Mouse (Mus musculus) lung, adult 2 months (tissue): ENCODE results near the gene Gm9887.

ENCODE experiments used
- CTCF ChIP-seq: fragments of 200-500 bp; IDR thresholded peaks from 2 replicates; pipeline ENCODE4 v1.5.1; 2011; ENCODE audit warnings: mild to moderate bottlenecking, low read length, control low read depth; ENCODE audit not compliant: insufficient read depth
- POLR2A ChIP-seq: fragments of 200-500 bp; IDR thresholded peaks from 2 replicates; pipeline ENCODE4 v1.6.1; 2011; ENCODE audit warnings: low read depth, mild to moderate bottlenecking, control low read depth, low read length, borderline replicate concordance; ENCODE audit errors: extremely low read depth

DNA sequence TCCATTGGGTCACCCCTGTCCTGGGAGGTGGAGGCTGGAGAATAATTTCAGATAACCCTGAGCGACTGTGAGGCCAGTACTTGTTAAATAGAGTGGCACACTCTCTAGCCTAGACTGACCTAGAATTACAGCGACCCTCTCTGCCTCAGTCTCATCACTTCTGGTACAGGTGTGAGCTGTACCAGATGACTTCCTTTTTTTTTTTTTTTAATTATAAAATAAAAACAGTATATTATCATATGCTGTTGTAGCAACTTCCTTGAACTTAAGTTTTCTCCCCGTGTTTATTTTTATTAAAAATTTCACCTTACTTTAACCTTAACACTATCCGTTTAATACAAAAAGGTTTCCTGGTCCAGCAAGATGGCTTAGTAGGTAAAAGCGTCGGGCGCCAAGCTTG lies 1.3 kb downstream of the Gm9887 start:
- TF ChIP-seq CTCF, result no peak
- no peak for TF ChIP-seq POLR2A
